ENCODE assay signal across 29 mouse cellular contexts in the genomic region with DNA sequence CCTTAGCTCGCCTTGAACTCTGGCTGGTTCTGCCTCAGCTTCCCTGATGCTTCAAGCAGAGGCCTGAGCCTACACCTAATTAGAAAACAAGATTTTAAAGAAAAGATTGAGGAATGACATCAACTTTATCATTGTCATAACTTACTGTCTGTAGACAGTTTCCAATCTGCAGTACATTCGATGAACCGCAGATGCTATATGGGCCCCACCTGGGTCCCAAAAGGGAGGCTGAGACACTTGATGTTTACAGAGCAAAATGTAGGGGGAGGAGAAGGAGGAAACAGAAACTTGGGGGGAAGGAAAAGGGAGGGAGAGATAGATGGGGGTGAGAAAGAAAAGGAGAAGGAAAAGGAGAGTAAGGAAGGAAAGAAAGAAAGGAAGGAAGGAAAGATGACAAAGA. TPM values are rescaled to one million over a fixed set of nuclear protein-coding genes. Genes with fewer than 3 reads are reported as not detected.
A peak's percentile ranks its signal among the peaks of the same experiment; 100 is the strongest.
DNase-seq lines count a peak whose midpoint lies in the region; ATAC-seq and TF ChIP-seq lines count a peak whose summit lies in the region.
"Had no signal": no experiment of that assay in that cellular context is flagged by ENCODE, and none has a peak within 500 bp of the region (broad histone marks: within the 10 kb centered on the region; RNA-seq: fewer than 3 reads in every experiment).

No protein-coding gene starts in this region.

- no peak for TF ChIP-seq POLR2A in heart, adult 2 months (IDR thresholded peaks at IDR 0.05; ENCODE audit: insufficient read depth, low read depth, low read length)
- TF ChIP-seq POLR2A in thymus, adult 2 months (IDR thresholded peaks at IDR 0.05; ENCODE audit: control insufficient read depth, extremely low read depth, insufficient read depth, low read length, poor library complexity) = no peak

- H3K79me2 ChIP-seq in heart, adult 2 months (replicated peaks; ENCODE audit: control insufficient read depth, insufficient read depth, low read length) = no peaks in the 10 kb centered on the region

- H3K9me3 ChIP-seq in heart, embryonic 13.5 days = no peaks in the 10 kb centered on the region
- no peaks in the 10 kb centered on the region for H3K9me3 ChIP-seq in liver, embryonic 12.5 days (replicated peaks)
- no peaks in the 10 kb centered on the region for H3K9me3 ChIP-seq in liver, embryonic 11.5 days (ENCODE audit: control insufficient read depth, low read length)
- H3K9me3 ChIP-seq: embryonic facial prominence, embryonic 13.5 days; forebrain, embryonic 10.5 days; forebrain, embryonic 15.5 days; lung, embryonic 15.5 days; midbrain, embryonic 10.5 days; stomach, embryonic 15.5 days had no signal

- WGBS in heart, embryonic 13.5 days = 85% methylated on average over 3 of the region's 3 CpGs
- WGBS in heart, adult 2 months = 85% methylated on average over 3 of the region's 3 CpGs
- 80% methylated on average over 3 of the region's 3 CpGs for WGBS in liver, embryonic 12.5 days (ENCODE audit: insufficient replicate concordance)
- WGBS in liver, embryonic 11.5 days = 83% methylated on average over 3 of the region's 3 CpGs
- WGBS in thymus, adult 2 months = 46% methylated on average over 3 of the region's 3 CpGs

- no peak for DNase-seq in heart, adult 2 months
- DNase-seq in liver, embryonic 11.5 days (ENCODE audit: low spot score) = no peak
- peak; percentile 41 for DNase-seq in thymus, adult 2 months
- peak; percentile 42 for DNase-seq in thymus, postnatal 4 days
- no peak for DNase-seq in adrenal gland, postnatal 4 days (ENCODE audit: low spot score in 2 of 2)
- DNase-seq: adrenal gland, postnatal 25 days; cerebellum, adult 18-20 months; cerebellum, postnatal 10 days; gastrocnemius, adult 2 months; gastrocnemius, postnatal 36 days; kidney, postnatal 14 days; right cerebral cortex, postnatal 25 days had no signal

- H3K36me3 ChIP-seq in heart, embryonic 13.5 days = no peaks in the 10 kb centered on the region
- H3K36me3 ChIP-seq in heart, adult 2 months (ENCODE audit: control insufficient read depth, insufficient read depth, low read length) = no peaks in the 10 kb centered on the region
- no peaks in the 10 kb centered on the region for H3K36me3 ChIP-seq in liver, embryonic 12.5 days
- H3K36me3 ChIP-seq in liver, embryonic 11.5 days (ENCODE audit: control insufficient read depth, insufficient read depth, low read length) = no peaks in the 10 kb centered on the region
- H3K36me3 ChIP-seq in thymus, adult 2 months (ENCODE audit: control insufficient read depth, insufficient read depth, low read length) = no peaks in the 10 kb centered on the region
- H3K36me3 ChIP-seq: embryonic facial prominence, embryonic 13.5 days; forebrain, embryonic 10.5 days; forebrain, embryonic 15.5 days; lung, embryonic 15.5 days; midbrain, embryonic 10.5 days; stomach, embryonic 15.5 days had no signal

- intact Hi-C loops in heart, adult 2 months (cut with DNase I) = no loop called here

- H3K9ac ChIP-seq in heart, embryonic 13.5 days = peak overlapping the region; percentile 2; the same call in 1 of the 2 replicates
- H3K9ac ChIP-seq in heart, adult 2 months (ENCODE audit: low read depth, low read length) = no peak overlapping the region
- no peak overlapping the region for H3K9ac ChIP-seq in liver, embryonic 12.5 days
- H3K9ac ChIP-seq in liver, embryonic 11.5 days (ENCODE audit: low read depth, low read length) = no peak overlapping the region
- H3K9ac ChIP-seq: embryonic facial prominence, embryonic 13.5 days; forebrain, embryonic 15.5 days; hindbrain, embryonic 14.5 days; lung, embryonic 15.5 days; stomach, embryonic 15.5 days had no signal

- no peak for TF ChIP-seq CTCF in heart, adult 2 months (IDR thresholded peaks at IDR 0.05)
- TF ChIP-seq CTCF in thymus, adult 2 months (IDR thresholded peaks at IDR 0.05; ENCODE audit: borderline replicate concordance, control insufficient read depth, extremely low read depth, insufficient read depth, low read length, poor library complexity) = no peak

- peak overlapping the region; percentile 68 for H3K27ac ChIP-seq in heart, embryonic 13.5 days (replicated peaks)
- no peak overlapping the region for H3K27ac ChIP-seq in heart, adult 2 months
- H3K27ac ChIP-seq in liver, embryonic 12.5 days = peak overlapping the region; percentile 57
- no peak overlapping the region for H3K27ac ChIP-seq in liver, embryonic 11.5 days (ENCODE audit: low read depth, low read length)
- peak overlapping the region; percentile 98 for H3K27ac ChIP-seq in thymus, adult 2 months (ENCODE audit: control insufficient read depth, insufficient read depth, low read length)
- H3K27ac ChIP-seq: embryonic facial prominence, embryonic 13.5 days; forebrain, embryonic 10.5 days; forebrain, embryonic 15.5 days; gastrocnemius, adult 2 months; hindbrain, embryonic 14.5 days; lung, embryonic 15.5 days; midbrain, embryonic 10.5 days; stomach, embryonic 15.5 days had no signal

- TF ChIP-seq EP300 in heart, adult 2 months (IDR thresholded peaks at IDR 0.05; ENCODE audit: insufficient read depth, low read depth, low read length) = no peak

- no peaks in the 10 kb centered on the region for H3K27me3 ChIP-seq in heart, embryonic 13.5 days (replicated peaks)
- no peaks in the 10 kb centered on the region for H3K27me3 ChIP-seq in heart, adult 2 months (ENCODE audit: control insufficient read depth, insufficient read depth, low read length)
- H3K27me3 ChIP-seq in liver, embryonic 12.5 days (replicated peaks) = no peaks in the 10 kb centered on the region
- no peaks in the 10 kb centered on the region for H3K27me3 ChIP-seq in liver, embryonic 11.5 days (replicated peaks; ENCODE audit: control insufficient read depth, insufficient read depth, low read length)
- H3K27me3 ChIP-seq in thymus, adult 2 months (ENCODE audit: control insufficient read depth, insufficient read depth, low read length) = no peaks in the 10 kb centered on the region
- H3K27me3 ChIP-seq: embryonic facial prominence, embryonic 13.5 days; forebrain, embryonic 15.5 days; lung, embryonic 15.5 days; stomach, embryonic 15.5 days had no signal

- peaks cover 15% of the 10 kb centered on the region for H3K4me1 ChIP-seq in heart, embryonic 13.5 days
- no peaks in the 10 kb centered on the region for H3K4me1 ChIP-seq in heart, adult 2 months (ENCODE audit: control insufficient read depth, insufficient read depth, low read length)
- H3K4me1 ChIP-seq in liver, embryonic 12.5 days = peaks cover 47% of the 10 kb centered on the region
- H3K4me1 ChIP-seq in liver, embryonic 11.5 days (replicated peaks; ENCODE audit: control insufficient read depth, insufficient read depth, low read length) = peaks cover 17% of the 10 kb centered on the region
- peaks cover 44% of the 10 kb centered on the region for H3K4me1 ChIP-seq in thymus, adult 2 months (replicated peaks; ENCODE audit: control insufficient read depth, insufficient read depth, low read length)
- H3K4me1 ChIP-seq: stomach, embryonic 15.5 days had no signal

- no peak for ATAC-seq in heart, embryonic 13.5 days (ENCODE audit: extremely low read depth, insufficient number of reproducible peaks, low FRiP score, low TSS enrichment)
- ATAC-seq in liver, embryonic 12.5 days = no peak
- no peak for ATAC-seq in liver, embryonic 11.5 days (replicated peaks; ENCODE audit: low FRiP score)
- ATAC-seq: CD4-positive, CD25-positive, alpha-beta regulatory T cell, adult 4 months; forebrain, embryonic 15.5 days; intestine, postnatal 0 days; midbrain, embryonic 16.5 days had no signal

- H3K4me3 ChIP-seq in heart, embryonic 13.5 days = no peak overlapping the region
- no peak overlapping the region for H3K4me3 ChIP-seq in heart, adult 2 months
- H3K4me3 ChIP-seq in liver, embryonic 12.5 days = no peak overlapping the region
- no peak overlapping the region for H3K4me3 ChIP-seq in liver, embryonic 11.5 days (ENCODE audit: low read depth, low read length)
- H3K4me3 ChIP-seq in thymus, adult 2 months (ENCODE audit: control insufficient read depth, insufficient read depth, low read length) = no peak overlapping the region; the same call in 1 of the 2 replicates
- H3K4me3 ChIP-seq: embryonic facial prominence, embryonic 13.5 days; forebrain, embryonic 10.5 days; forebrain, embryonic 15.5 days; gastrocnemius, adult 2 months; lung, embryonic 15.5 days; midbrain, embryonic 10.5 days; stomach, embryonic 15.5 days had no signal

- peak overlapping the region; percentile 41 for H3K4me2 ChIP-seq in heart, embryonic 13.5 days
- no peak overlapping the region for H3K4me2 ChIP-seq in liver, embryonic 12.5 days
- H3K4me2 ChIP-seq in liver, embryonic 11.5 days = no peak overlapping the region
- H3K4me2 ChIP-seq: embryonic facial prominence, embryonic 13.5 days; forebrain, embryonic 15.5 days; hindbrain, embryonic 14.5 days; lung, embryonic 15.5 days; stomach, embryonic 15.5 days had no signal

RNA-seq across cellular contexts. Expression of a gene that starts 5.4 kb away (rescaled TPM):
- 19.7 and 20.7 TPM in 2 replicates for polyA plus RNA-seq in heart, embryonic 13.5 days (2015; fragmentation: Nextera tagmentation; extraction: Ambion mirVana)
- 10 to 100 TPM; 15.6 to 19.1 TPM for total RNA-seq in heart, adult 2 months (2021)
- polyA plus RNA-seq in heart, adult 2 months (2012; rRNA removed) = 11.9 and 12.5 TPM in 2 replicates
- 44.3 and 47.2 TPM in 2 replicates for polyA plus RNA-seq in liver, embryonic 12.5 days (2016; fragmentation: Nextera tagmentation; extraction: Ambion mirVana)
- polyA plus RNA-seq in liver, embryonic 11.5 days (2014; fragmentation: Nextera tagmentation; extraction: Ambion mirVana) = 29.3 and 32.4 TPM in 2 replicates
- polyA plus RNA-seq in thymus, adult 2 months (2012; rRNA removed) = 205 and 213 TPM in 2 replicates
- 10 to 100 TPM; 28.5 to 31.9 TPM for total RNA-seq in adrenal gland, postnatal 4 days (2021)

RNA-seq across cellular contexts. Expression of a gene that starts 44.5 kb away (rescaled TPM):
- polyA plus RNA-seq in heart, embryonic 13.5 days (2015; fragmentation: Nextera tagmentation; extraction: Ambion mirVana) = 0.14 TPM in 1 of 2 replicates, not detected in the other
- under 1 TPM; 0.34 to 0.73 TPM for total RNA-seq in heart, adult 2 months (2021)
- 0.91 and 2.2 TPM in 2 replicates for polyA plus RNA-seq in heart, adult 2 months (2012; rRNA removed)
- 0.05 and 0.07 TPM in 2 replicates for polyA plus RNA-seq in liver, embryonic 12.5 days (2016; fragmentation: Nextera tagmentation; extraction: Ambion mirVana)
- polyA plus RNA-seq in liver, embryonic 11.5 days (2014; fragmentation: Nextera tagmentation; extraction: Ambion mirVana) = 0.12 and 0.49 TPM in 2 replicates
- 2.2 and 2.5 TPM in 2 replicates for polyA plus RNA-seq in thymus, adult 2 months (2012; rRNA removed)
- under 1 TPM; 0.56 to 0.79 TPM for total RNA-seq in adrenal gland, postnatal 4 days (2021)
- total RNA-seq: common myeloid progenitor, adult 5-6 weeks; hematopoietic stem cell, adult 5-6 weeks; liver, adult 2 months; megakaryocyte progenitor cell, adult 5-6 weeks had no signal
- polyA plus RNA-seq: brain, embryonic 14.5 days; CD4-positive, CD25-positive, alpha-beta regulatory T cell, adult 4 months had no signal

RNA-seq across cellular contexts. Expression of a gene that starts 48.8 kb away (rescaled TPM):
- polyA plus RNA-seq in heart, embryonic 13.5 days (2015; fragmentation: Nextera tagmentation; extraction: Ambion mirVana) = 3.9 and 4.1 TPM in 2 replicates
- total RNA-seq in heart, adult 2 months (2021) = 1 to 10 TPM; 1.5 to 2.0 TPM
- polyA plus RNA-seq in heart, adult 2 months (2012; rRNA removed) = 25.2 and 34.9 TPM in 2 replicates
- 6.0 and 6.5 TPM in 2 replicates for polyA plus RNA-seq in liver, embryonic 12.5 days (2016; fragmentation: Nextera tagmentation; extraction: Ambion mirVana)
- 7.1 and 11.9 TPM in 2 replicates for polyA plus RNA-seq in liver, embryonic 11.5 days (2014; fragmentation: Nextera tagmentation; extraction: Ambion mirVana)
- polyA plus RNA-seq in thymus, adult 2 months (2012; rRNA removed) = 576 and 646 TPM in 2 replicates
- total RNA-seq in adrenal gland, postnatal 4 days (2021) = 1 to 10 TPM; 8.3 to 8.9 TPM

RNA-seq across cellular contexts. Expression of a gene that starts 51.4 kb away (rescaled TPM):
- polyA plus RNA-seq in heart, embryonic 13.5 days (2015; fragmentation: Nextera tagmentation; extraction: Ambion mirVana) = 1.3 and 1.5 TPM in 2 replicates
- total RNA-seq in heart, adult 2 months (2021) = 1 to 10 TPM in 1 of 2 experiments, under 1 TPM in 1; 0.94 to 1.2 TPM
- 1.6 and 1.7 TPM in 2 replicates for polyA plus RNA-seq in heart, adult 2 months (2012; rRNA removed)
- polyA plus RNA-seq in liver, embryonic 12.5 days (2016; fragmentation: Nextera tagmentation; extraction: Ambion mirVana) = 0.33 and 0.38 TPM in 2 replicates
- 0.39 and 0.43 TPM in 2 replicates for polyA plus RNA-seq in liver, embryonic 11.5 days (2014; fragmentation: Nextera tagmentation; extraction: Ambion mirVana)
- polyA plus RNA-seq in thymus, adult 2 months (2012; rRNA removed) = 97.2 and 110 TPM in 2 replicates
- 10 to 100 TPM; 10.9 to 11.6 TPM for total RNA-seq in adrenal gland, postnatal 4 days (2021)

RNA-seq across cellular contexts. Expression of a gene that starts 55.6 kb away (rescaled TPM):
- polyA plus RNA-seq in heart, embryonic 13.5 days (2015; fragmentation: Nextera tagmentation; extraction: Ambion mirVana) = 128 and 131 TPM in 2 replicates
- total RNA-seq in heart, adult 2 months (2021) = 100 to 1,000 TPM; 254 to 258 TPM
- polyA plus RNA-seq in heart, adult 2 months (2012; rRNA removed) = 223 and 251 TPM in 2 replicates
- polyA plus RNA-seq in liver, embryonic 12.5 days (2016; fragmentation: Nextera tagmentation; extraction: Ambion mirVana) = 96.0 and 99.2 TPM in 2 replicates
- 129 and 134 TPM in 2 replicates for polyA plus RNA-seq in liver, embryonic 11.5 days (2014; fragmentation: Nextera tagmentation; extraction: Ambion mirVana)
- 670 and 672 TPM in 2 replicates for polyA plus RNA-seq in thymus, adult 2 months (2012; rRNA removed)
- 100 to 1,000 TPM; 138 to 140 TPM for total RNA-seq in adrenal gland, postnatal 4 days (2021)

Comparison
In these comparisons a context has a peak if more than half of its experiments do, and no peak if none do; other contexts are left out.
1. H3K27ac ChIP-seq: peak in heart, embryonic 13.5 days (single experiment), liver, embryonic 12.5 days (single experiment) and thymus, adult 2 months (single experiment); none in heart, adult 2 months (single experiment) and liver, embryonic 11.5 days (single experiment).
2. DNase-seq: peak in thymus, adult 2 months (single experiment) and thymus, postnatal 4 days (single experiment); none in heart, adult 2 months (0 of 2), liver, embryonic 11.5 days (single experiment) and adrenal gland, postnatal 4 days (0 of 2).
3. RNA of a gene that starts 48.8 kb away (polyA plus RNA-seq): 576 to 646 TPM in thymus, adult 2 months; 25.2 to 34.9 TPM in heart, adult 2 months, 7.1 to 11.9 TPM in liver, embryonic 11.5 days, 6.0 to 6.5 TPM in liver, embryonic 12.5 days and 3.9 to 4.1 TPM in heart, embryonic 13.5 days; every median in the first group is over 10 times any median in the second.